Mouse (Mus musculus) forelimb bud, embryonic 11.5 days (tissue): ENCODE data around the gene Btd.

Experiments used
- DNase-seq: peaks from one replicate; pipeline ENCODE4 v3.0.0-alpha.2; 2012; ENCODE audit warnings: low read depth, low spot score

The Btd gene

DNA sequence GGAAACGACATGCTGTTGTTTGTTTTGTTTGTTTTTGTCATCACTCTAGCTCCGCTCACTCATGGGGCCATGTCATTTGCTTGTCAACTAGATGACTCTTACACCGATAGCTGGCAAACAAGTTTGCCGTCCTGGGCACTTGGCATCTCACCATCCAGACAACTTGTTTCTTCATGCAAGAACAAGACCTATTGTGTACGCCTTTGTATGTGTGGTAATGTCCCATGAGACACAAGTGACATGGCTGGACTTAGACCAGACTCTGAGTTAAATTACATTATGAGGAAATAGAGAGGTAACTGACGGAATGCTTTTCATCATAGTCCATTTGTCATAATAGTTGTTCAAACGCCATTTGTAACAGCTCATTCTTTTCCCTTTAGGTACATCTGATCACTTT lies 5.1 kb downstream of the Btd start:
- no peak for DNase-seq

DNA sequence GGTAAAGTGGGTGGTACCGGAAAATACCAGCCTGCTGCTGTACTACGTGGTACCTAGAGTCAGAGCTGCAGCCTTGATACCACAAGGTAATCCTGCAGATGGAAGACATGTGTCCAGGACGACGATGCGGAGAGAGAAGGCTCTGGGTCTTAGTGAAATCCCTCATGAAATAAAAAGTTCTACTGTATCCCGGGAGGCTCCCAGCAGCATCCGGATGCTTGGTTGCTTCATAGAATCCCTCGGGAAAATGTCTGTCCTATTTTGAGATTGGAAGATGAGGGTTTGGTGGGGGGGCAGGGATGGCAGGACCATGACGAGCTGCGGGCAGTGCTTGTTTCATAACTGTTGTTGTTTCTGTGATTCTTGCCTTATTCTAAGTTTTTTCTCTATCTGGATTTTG lies 7.2 kb downstream of the Btd start:
- DNase-seq = no peak

DNA sequence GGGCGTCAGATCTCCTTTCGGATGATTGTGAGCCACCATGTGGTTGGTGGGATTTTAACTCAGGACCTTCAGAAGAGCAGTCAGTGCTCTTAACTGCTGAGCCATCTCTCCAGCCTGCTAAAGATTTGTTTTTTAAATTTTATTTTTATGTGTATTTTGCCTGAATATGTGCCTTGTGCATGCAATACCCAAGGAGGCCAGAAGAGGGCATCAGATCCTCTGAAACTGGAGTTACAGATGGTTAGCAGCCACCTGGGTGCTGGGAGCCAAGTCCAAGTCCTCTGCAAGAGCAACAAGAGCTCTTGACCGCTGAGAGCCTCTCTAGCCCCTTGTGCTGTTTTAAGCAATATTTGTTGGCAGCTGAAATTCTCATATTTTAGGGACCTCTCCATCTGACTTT lies 9.5 kb downstream of the Btd start:
- DNase-seq = no peak

DNA sequence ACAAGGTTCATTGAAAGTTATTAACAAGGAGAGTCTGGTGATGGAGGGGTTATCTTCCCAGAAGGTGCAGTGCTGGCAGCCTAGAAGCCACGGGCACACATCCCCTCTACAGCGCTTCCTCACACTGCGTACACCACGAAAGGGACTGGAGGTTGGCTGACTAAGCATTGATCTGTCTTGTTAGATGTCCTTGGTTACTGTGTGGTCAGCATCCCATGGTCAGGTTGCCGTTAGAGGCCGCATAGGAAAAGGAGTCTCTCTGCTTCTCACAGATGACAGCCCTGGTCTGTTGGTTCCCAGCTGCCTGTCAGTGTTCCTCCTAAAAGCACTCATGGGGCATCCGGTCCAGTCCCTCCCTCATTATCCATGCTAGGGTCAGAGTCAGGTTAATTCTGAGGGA lies 10.4 kb downstream of the Btd start:
- DNase-seq = no peak

DNA sequence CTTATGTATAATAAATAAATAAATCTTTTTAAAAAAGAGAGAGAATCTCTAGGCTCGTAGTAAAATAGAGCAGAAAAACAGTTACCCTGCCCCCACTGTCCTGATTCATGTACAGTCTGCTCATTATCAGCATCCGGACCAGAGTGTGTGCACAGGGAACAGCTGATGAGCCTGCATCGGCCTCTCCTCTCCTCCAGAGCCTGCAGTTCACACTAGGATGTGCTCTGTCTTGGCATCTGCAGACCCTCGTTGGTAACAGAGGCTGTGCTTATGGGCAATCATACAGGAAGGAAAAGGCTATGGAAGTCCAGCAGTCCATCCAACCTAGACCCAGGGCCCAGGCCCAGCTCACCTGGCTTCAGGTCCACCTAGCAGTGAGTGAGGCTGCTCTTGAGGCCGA lies 11.3 kb downstream of the Btd start:
- no peak for DNase-seq

DNA sequence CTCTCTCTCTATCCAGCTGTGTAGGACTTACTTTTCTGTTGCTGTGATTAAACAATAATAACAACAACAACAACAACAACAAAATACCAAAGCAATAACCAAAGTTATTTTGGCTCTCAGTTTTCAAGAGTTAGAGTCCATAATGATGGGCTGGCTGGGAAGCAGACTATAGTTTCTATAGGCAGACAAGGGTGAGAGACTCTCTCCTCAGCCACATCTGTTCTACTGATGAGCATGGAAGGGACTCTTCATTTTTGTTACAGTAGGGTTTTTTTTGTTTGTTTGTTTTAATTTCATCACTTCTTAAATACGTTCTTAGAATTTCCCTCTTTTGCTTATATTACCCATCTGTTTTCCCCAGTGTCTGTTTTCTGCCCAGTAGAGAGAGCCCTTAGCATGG lies 11.8 kb downstream of the Btd start:
- no peak for DNase-seq

- no peak for DNase-seq
These were observed 12.5 kb downstream of the Btd start for GRCm38 (mm10) chr14:31653101-31653875.

DNA sequence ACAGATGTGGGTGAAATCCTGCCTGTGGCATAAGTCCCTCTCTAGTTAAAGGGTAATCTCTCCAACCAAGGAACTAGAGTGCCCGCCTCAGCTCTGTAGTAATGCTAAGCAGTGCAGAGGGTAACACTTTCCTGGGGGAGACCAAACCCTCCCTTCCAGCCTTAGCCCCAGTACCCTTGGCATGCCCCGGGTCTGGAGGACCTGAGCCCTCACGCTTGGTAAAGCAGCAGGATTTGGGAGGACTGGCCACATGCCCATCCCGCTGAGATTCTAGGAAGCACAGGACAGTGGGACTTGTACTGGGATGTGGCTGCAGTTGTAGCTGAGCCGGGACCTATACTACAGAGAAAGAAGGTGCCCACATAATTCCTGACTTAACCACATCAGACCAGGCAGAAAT lies 14.0 kb downstream of the Btd start:
- DNase-seq = no peak

DNA sequence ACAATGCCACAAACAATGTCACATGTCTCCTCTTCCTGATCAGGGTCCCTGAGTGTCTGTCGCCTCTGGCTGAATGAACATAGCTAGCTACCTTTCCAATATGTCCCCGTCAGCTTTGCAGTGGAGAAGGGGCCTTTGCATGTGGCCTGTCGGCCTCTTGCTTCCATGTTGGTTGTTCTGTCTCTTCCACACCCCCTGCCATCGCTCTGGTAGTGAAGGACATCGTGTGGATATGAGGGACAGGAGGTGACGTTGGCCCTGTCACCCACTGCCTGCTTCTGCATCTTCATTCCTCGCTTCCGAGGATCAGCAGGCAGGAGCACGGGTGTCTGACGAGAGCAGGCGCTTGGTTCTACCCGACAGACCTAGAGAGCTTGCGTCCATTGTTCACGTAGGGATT lies 14.6 kb downstream of the Btd start:
- DNase-seq = no peak

DNA sequence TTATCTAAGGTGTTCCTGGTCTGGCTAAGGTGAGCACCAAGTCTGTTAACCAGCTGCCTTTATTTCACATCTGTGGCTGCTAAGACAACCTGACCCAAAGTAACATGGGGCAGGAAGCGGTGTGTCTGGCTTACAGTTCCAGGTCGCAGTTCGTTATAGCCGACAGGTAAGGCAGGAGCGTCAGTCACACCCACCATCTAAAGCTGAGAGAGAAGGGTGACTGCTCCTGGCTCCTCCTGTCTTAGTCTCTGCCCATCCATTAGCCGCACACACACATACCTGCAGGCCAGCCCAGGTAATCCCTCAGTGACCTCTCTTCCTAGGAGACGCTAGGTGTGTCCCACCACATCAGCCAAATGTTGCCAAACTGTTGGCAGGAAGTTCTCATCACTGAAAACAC lies 15.6 kb downstream of the Btd start:
- DNase-seq = no peak

DNA sequence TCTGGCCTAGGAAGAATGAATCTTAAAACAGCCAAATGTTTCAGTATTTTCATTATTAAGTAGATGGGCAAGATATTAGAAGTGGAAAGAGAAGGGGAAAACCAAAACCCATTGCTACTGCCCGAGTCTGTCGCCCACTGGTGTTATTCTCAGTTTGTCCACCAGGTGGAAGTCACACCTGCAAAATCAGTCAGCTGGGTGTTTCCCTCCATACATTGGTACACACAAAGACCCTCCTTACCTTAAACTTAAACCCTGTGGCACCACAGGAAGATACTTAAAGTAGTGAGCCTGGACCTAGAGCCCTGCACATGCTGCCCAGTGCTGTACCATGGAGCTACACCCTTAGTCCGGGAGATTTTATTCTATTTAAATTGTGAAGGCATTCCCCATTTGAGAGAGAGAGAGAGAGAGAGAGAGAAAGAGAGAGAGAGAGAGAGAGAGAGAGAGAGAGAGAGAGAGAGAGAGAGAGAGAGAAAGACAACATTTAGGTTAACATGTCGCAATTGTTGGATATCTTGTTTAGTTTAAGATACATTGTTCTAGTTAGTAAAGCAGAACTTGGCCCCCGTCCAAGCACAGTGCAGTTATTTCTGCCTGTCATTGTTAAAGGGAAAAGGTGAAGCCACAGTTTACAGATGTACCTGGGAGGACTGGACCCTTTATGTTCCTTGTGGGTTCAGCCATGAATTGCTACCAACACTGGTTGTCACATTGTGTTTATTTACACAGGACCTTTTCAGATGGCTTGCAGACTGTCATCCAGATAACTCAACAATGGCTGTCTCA lies 16.2 kb downstream of the Btd start:
- DNase-seq = peak; percentile 83

- no peak for DNase-seq
These were observed 17.4 kb downstream of the Btd start for GRCm38 (mm10) chr14:31658126-31658680.

- no peak for DNase-seq
These were observed 18.8 kb downstream of the Btd start for GRCm38 (mm10) chr14:31659501-31660181.

GRCm38 (mm10) chr14:31660312-31661093 lies 19.7 kb downstream of the Btd start:
- no peak for DNase-seq

DNA sequence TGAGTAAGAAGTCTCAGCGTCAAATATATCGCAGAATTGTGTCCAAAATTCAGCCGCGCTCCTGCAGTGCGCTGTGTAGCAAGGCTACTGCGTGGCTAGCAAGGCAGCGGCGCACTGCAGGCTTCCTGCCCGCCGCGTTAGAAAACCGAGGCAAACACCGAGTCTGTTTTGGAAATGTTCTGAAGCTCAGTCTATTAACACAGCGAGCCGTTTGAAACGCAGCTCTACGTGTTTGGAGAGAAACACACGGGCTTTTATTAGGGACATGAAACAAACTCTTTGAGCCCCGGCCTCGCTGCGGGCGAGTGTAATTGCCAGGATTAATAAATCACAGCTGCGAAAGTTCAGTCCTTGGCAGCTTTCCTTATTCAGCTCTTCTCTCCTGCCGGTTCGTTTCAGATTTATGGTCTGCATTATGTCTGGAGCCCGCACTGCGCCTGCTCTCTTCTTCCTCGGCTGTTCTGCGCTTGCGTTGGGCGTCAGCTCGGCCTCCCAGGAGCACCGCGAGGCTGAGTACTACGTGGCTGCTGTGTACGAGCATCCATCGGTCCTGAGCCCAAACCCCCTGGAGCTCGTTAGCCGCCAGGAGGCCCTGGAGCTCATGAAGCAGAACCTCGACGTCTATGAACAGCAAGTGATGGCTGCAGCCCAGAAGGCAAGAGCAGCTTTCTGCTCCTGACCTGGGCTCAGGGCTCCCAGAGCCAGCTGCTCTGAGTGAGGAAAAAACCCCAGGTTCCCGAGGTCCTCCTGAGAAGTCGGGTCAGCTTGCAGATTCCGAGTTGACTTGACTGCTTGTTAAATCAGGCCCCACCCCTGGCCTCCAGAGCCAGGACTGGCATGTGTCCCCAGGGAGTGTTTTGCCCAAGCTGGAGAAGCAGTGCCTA lies 21.1 kb downstream of the Btd start:
- DNase-seq = peak; percentile 93

- DNase-seq = peak; percentile 46
These were observed 21.9 kb downstream of the Btd start for GRCm38 (mm10) chr14:31662555-31663211.

DNA sequence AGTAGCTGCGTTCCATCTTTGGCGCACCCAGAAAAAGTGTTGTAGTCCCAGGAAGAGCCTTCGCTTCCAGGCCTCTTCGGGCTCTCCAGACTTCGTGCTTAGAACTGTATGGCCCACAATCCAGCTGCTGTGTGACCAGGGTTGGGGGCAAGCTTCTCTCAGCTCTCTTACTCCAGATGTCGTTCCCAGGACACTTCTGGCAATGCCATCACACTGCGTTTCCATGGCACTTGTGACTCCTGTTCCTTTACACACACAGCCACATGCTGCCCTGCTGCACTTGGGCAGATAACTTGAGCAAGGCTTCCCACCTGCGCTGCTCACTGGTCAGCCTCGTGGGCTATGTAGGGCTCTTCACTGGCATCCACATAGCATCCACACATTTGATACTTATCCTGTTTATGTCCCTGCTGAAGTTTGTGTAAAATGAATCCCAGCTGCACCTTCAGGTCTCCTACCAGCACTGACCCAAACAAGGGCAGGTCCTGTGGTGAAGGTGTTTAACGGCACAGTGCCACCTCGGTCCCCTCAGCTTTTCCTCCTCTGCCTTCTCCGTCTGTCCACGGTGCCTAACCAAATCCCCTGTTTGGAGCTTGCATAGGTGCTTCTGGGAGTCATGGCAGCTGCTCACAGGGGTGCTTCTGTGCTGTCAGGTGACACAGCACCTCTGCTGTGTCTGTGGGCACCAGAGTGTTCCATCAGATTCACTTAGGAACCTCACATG lies 22.7 kb downstream of the Btd start:
- no peak for DNase-seq

GRCm38 (mm10) chr14:31664100-31664902 lies 23.5 kb downstream of the Btd start:
- no peak for DNase-seq
